Mouse (Mus musculus) midbrain, embryonic 11.5 days (tissue): Measurements from ENCODE around the gene Rbmx2. TPM values are rescaled to one million over a fixed set of nuclear protein-coding genes. Genes with fewer than 3 reads are reported as not detected.
A peak's percentile ranks its signal among the peaks of the same experiment; 100 is the strongest.

Source experiments
- ATAC-seq: fragments of 200-750 bp; cut with Nextera tagmentation; 2 replicates; pipeline ENCODE4 v1.8.0; 2017; ENCODE audit warnings: moderate TSS enrichment, moderate library complexity; ENCODE audit not compliant: low FRiP score
- DNase-seq: peaks from one replicate; pipeline ENCODE4 v3.0.0; 2015; ENCODE audit warnings: low spot score; ENCODE audit errors: missing footprints
- H3K27ac ChIP-seq: fragments of 300-500 bp; sonication (generic); 2 replicates; pipeline ENCODE4 v1.5.1; 2014; ENCODE audit warnings: low read depth, low read length
- H3K27me3 ChIP-seq: fragments of 300-500 bp; sonication (generic); 2 replicates; pipeline ENCODE4 v1.6.1; 2014; ENCODE audit warnings: mild to moderate bottlenecking, low read length, moderate library complexity, mixed read lengths; ENCODE audit not compliant: control insufficient read depth, insufficient read depth
- H3K36me3 ChIP-seq: fragments of 300-500 bp; sonication (generic); 2 replicates; pipeline ENCODE4 v1.6.1; 2014; ENCODE audit warnings: mild to moderate bottlenecking, low read length, moderate library complexity, mixed read lengths; ENCODE audit not compliant: control insufficient read depth, insufficient read depth
- H3K4me1 ChIP-seq: fragments of 300-500 bp; sonication (generic); 2 replicates; pipeline ENCODE4 v1.6.1; 2014; ENCODE audit warnings: low read length; ENCODE audit not compliant: control insufficient read depth, insufficient read depth
- H3K4me2 ChIP-seq: fragments of 300-500 bp; sonication (generic); 2 replicates; pipeline ENCODE4 v1.6.1; 2014; ENCODE audit warnings: mild to moderate bottlenecking, moderate library complexity
- H3K4me3 ChIP-seq: fragments of 300-500 bp; sonication (generic); 2 replicates; pipeline ENCODE4 v1.5.1; 2014; ENCODE audit warnings: low read depth, low read length
- H3K9ac ChIP-seq: fragments of 300-500 bp; sonication (generic); 2 replicates; pipeline ENCODE4 v1.6.1; 2014; ENCODE audit warnings: low read length
- H3K9me3 ChIP-seq: fragments of 300-500 bp; sonication (generic); 2 replicates; pipeline ENCODE4 v1.6.1; 2016; ENCODE audit warnings: low read length; ENCODE audit not compliant: control insufficient read depth
- WGBS: fragments of 180-500 bp; shearing (Covaris S2); extraction: QIAGEN DNeasy Blood & Tissue Kit; methylation state at CpG from one replicate; pipeline ENCODE4 v1.1.7; 2014; 5-methylcytosine and 5-hydroxymethylcytosine counted together
- polyA plus RNA-seq: library from polyadenylated mRNA; unstranded; fragments of >200 nt; fragmentation: Nextera tagmentation; extraction: Ambion mirVana; gene quantifications from 2 replicates; pipeline ENCODE4 v1.2.1, GENCODE M21; 2014

Gene Rbmx2
- 25.2 and 25.3 TPM in 2 replicates for polyA plus RNA-seq

- Histone ChIP-seq H3K27ac (no peak within 1 kb of the TSS), H3K9ac (peak within 1 kb of the TSS; percentile 69), H3K4me3 (peak within 1 kb of the TSS; percentile 60), H3K9me3 (no peaks in the 10 kb centered on the region), H3K27me3 (no peaks in the 10 kb centered on the region), H3K4me2 (peak within 1 kb of the TSS; percentile 50), H3K4me1 (peaks cover 5% of the 10 kb centered on the region; the same call in 1 of the 2 replicates), H3K36me3 (no peaks in the 10 kb centered on the region)
- DNase-seq (peak; percentile 99), ATAC-seq (peak; percentile 95)
- WGBS, result 15% methylated on average over 42 of the region's 42 CpGs
Observed at GRCm38 (mm10) chrX:48694864-48695371, at the start of gene Rbmx2. Gene Rbmx2 (plus strand): TSS chrX:48695004.

- Histone ChIP-seq H3K9me3 (no peaks in the 10 kb centered on the region), H3K4me2 (no peak overlapping the region), H3K4me1 (no peaks in the 10 kb centered on the region), H3K4me3 (no peak overlapping the region), H3K27ac (no peak overlapping the region), H3K9ac (no peak overlapping the region), H3K27me3 (no peaks in the 10 kb centered on the region), H3K36me3 (no peaks in the 10 kb centered on the region)
- DNase-seq, result peak; percentile 84
- 0 out of 2 replicates have a peak, but pooled peaks have one; percentile 42 for ATAC-seq
- WGBS, result 24% methylated on average over 6 of the region's 6 CpGs
Observed at GRCm38 (mm10) chrX:48666807-48667206, 28.0 kb upstream of the Rbmx2 start.

GRCm38 (mm10) chrX:48669588-48669987, 25.2 kb upstream of the Rbmx2 start:
- Histone ChIP-seq H3K27ac (no peak overlapping the region), H3K9ac (no peak overlapping the region), H3K4me1 (no peaks in the 10 kb centered on the region), H3K36me3 (no peaks in the 10 kb centered on the region), H3K4me2 (no peak overlapping the region), H3K4me3 (no peak overlapping the region), H3K27me3 (no peaks in the 10 kb centered on the region), H3K9me3 (no peaks in the 10 kb centered on the region)
- DNase-seq (no peak), ATAC-seq (no peak)
- 72% methylated on average over 3 of the region's 3 CpGs for WGBS

- WGBS, result 74% methylated on average over 3 of the region's 3 CpGs
- no peaks in the 10 kb centered on the region for H3K36me3 ChIP-seq
- H3K27ac ChIP-seq, result no peak overlapping the region
- no peak overlapping the region for H3K4me3 ChIP-seq
- no peaks in the 10 kb centered on the region for H3K9me3 ChIP-seq
- ATAC-seq (no peak), DNase-seq (no peak)
- no peaks in the 10 kb centered on the region for H3K4me1 ChIP-seq
- no peaks in the 10 kb centered on the region for H3K27me3 ChIP-seq
- no peak overlapping the region for H3K9ac ChIP-seq
- no peak overlapping the region for H3K4me2 ChIP-seq
Observed at GRCm38 (mm10) chrX:48671714-48672113, 23.1 kb upstream of the Rbmx2 start.

- no peaks in the 10 kb centered on the region for H3K36me3 ChIP-seq
- no peak within 1 kb of the TSS for H3K4me2 ChIP-seq
- H3K9me3 ChIP-seq, result no peaks in the 10 kb centered on the region
- H3K9ac ChIP-seq, result no peak within 1 kb of the TSS
- no peak for DNase-seq
- H3K27ac ChIP-seq, result no peak within 1 kb of the TSS
- H3K4me1 ChIP-seq, result no peaks in the 10 kb centered on the region
- 81% methylated on average over 4 of the region's 4 CpGs for WGBS
- ATAC-seq, result no peak
- H3K27me3 ChIP-seq, result no peaks in the 10 kb centered on the region
- no peak within 1 kb of the TSS for H3K4me3 ChIP-seq
Observed at GRCm38 (mm10) chrX:48674171-48674570, 20.6 kb upstream of the Rbmx2 start, which contains the start of gene Gpr119. Gene Gpr119 (minus strand): TSS chrX:48674478.

GRCm38 (mm10) chrX:48683451-48683850, 11.4 kb upstream of the Rbmx2 start:
- WGBS, result 19% methylated on average over 3 of the region's 3 CpGs
- Histone ChIP-seq H3K9ac (no peak overlapping the region), H3K4me2 (no peak overlapping the region), H3K4me1 (no peaks in the 10 kb centered on the region), H3K27me3 (no peaks in the 10 kb centered on the region), H3K9me3 (no peaks in the 10 kb centered on the region), H3K4me3 (no peak overlapping the region), H3K36me3 (no peaks in the 10 kb centered on the region), H3K27ac (no peak overlapping the region)
- no peak for DNase-seq
- ATAC-seq, result no peak

- Histone ChIP-seq H3K9ac (no peak overlapping the region), H3K27ac (no peak overlapping the region), H3K4me1 (no peaks in the 10 kb centered on the region), H3K4me3 (no peak overlapping the region), H3K9me3 (no peaks in the 10 kb centered on the region), H3K4me2 (no peak overlapping the region), H3K27me3 (no peaks in the 10 kb centered on the region), H3K36me3 (no peaks in the 10 kb centered on the region)
- no peak for ATAC-seq
- DNase-seq, result no peak
- 73% methylated on average over 5 of the region's 5 CpGs for WGBS
Observed at GRCm38 (mm10) chrX:48683857-48684256, 10.9 kb upstream of the Rbmx2 start.

- peaks cover 5% of the 10 kb centered on the region; the same call in 1 of the 2 replicates for H3K4me1 ChIP-seq
- H3K9me3 ChIP-seq, result no peaks in the 10 kb centered on the region
- peak overlapping the region; percentile 60 for H3K4me3 ChIP-seq
- peak overlapping the region; percentile 30; the same call in 1 of the 2 replicates for H3K9ac ChIP-seq
- no peak for DNase-seq
- 18% methylated on average over 6 of the region's 6 CpGs for WGBS
- peak; percentile 92 for ATAC-seq
- H3K36me3 ChIP-seq, result no peaks in the 10 kb centered on the region
- H3K27ac ChIP-seq, result no peak overlapping the region
- H3K4me2 ChIP-seq, result peak overlapping the region; percentile 50
- H3K27me3 ChIP-seq, result no peaks in the 10 kb centered on the region
Observed at GRCm38 (mm10) chrX:48694460-48694859, 344 bp upstream of the Rbmx2 start.

GRCm38 (mm10) chrX:48709701-48710100, 14.9 kb downstream of the Rbmx2 start:
- WGBS, result 90% methylated on average over 10 of the region's 10 CpGs
- H3K9me3 ChIP-seq, result no peaks in the 10 kb centered on the region

More at GRCm38 (mm10) chrX:48709701-48710100, 14.9 kb downstream of the Rbmx2 start:
- Histone ChIP-seq H3K9ac (no peak overlapping the region), H3K4me1 (no peaks in the 10 kb centered on the region), H3K4me2 (no peak overlapping the region), H3K4me3 (no peak overlapping the region), H3K27ac (no peak overlapping the region), H3K36me3 (no peaks in the 10 kb centered on the region), H3K27me3 (no peaks in the 10 kb centered on the region)
- DNase-seq, result no peak
- no peak for ATAC-seq
